29 mouse cellular contexts compared by ENCODE assay signal in the genomic region with DNA sequence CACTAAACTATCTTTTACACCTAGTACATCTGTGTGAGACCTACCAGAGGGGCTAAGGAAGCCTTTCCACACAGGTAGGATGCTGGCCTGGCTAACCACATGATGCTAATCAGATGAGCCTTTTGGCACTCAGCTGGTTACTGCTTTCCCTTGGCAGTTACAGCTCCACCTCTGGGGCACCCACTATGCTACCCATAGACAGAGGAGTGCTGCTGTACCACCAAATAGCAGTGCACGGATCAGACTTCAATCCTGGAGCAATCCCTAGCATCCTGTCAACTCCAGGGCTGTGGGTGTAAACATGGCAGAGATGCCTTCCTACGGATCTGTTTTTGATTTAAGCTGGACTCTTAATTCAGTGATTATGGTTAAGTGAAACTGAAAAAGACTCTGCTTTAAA.
"Had no signal": no experiment of that assay in that cellular context is flagged by ENCODE, and none has a peak within 500 bp of the region (broad histone marks: within the 10 kb centered on the region; RNA-seq: fewer than 3 reads in every experiment).

No protein-coding gene starts in this region.

- H3K9me3 ChIP-seq: embryonic facial prominence, embryonic 12.5 days; embryonic facial prominence, embryonic 15.5 days had no signal

- ATAC-seq: forebrain, embryonic 13.5 days; forebrain, embryonic 14.5 days; forebrain, embryonic 15.5 days; forebrain, embryonic 16.5 days; forebrain, postnatal 0 days had no signal

- H3K27me3 ChIP-seq: embryonic facial prominence, embryonic 12.5 days; embryonic facial prominence, embryonic 13.5 days; embryonic facial prominence, embryonic 15.5 days; forebrain, embryonic 12.5 days; forebrain, embryonic 13.5 days; forebrain, embryonic 15.5 days had no signal

- H3K27ac ChIP-seq: embryonic facial prominence, embryonic 10.5 days; embryonic facial prominence, embryonic 12.5 days; embryonic facial prominence, embryonic 13.5 days; embryonic facial prominence, embryonic 15.5 days; forebrain, embryonic 10.5 days; forebrain, embryonic 12.5 days; forebrain, embryonic 13.5 days; forebrain, embryonic 15.5 days; gastrocnemius, adult 2 months; heart, adult 2 months; heart, embryonic 10.5 days had no signal

- H3K4me2 ChIP-seq: embryonic facial prominence, embryonic 12.5 days; embryonic facial prominence, embryonic 13.5 days; embryonic facial prominence, embryonic 15.5 days; forebrain, embryonic 12.5 days; forebrain, embryonic 13.5 days; forebrain, embryonic 15.5 days had no signal

- DNase-seq: cerebellum, adult 2 months; cerebellum, adult 8-10 months; cerebellum, adult 9-10 months; cerebellum, adult 9-11 months; cerebellum, postnatal 10 days; cerebellum, postnatal 14 days; cerebellum, postnatal 25 days; cerebellum, postnatal 36 days; embryo, embryonic 11 days; forebrain, postnatal 0 days; gastrocnemius, adult 2 months; gastrocnemius, postnatal 10 days; gastrocnemius, postnatal 14 days; gastrocnemius, postnatal 25 days; gastrocnemius, postnatal 36 days; heart, adult 18-20 months; heart, adult 2 months had no signal

- H3K9ac ChIP-seq: embryonic facial prominence, embryonic 12.5 days; embryonic facial prominence, embryonic 13.5 days; embryonic facial prominence, embryonic 15.5 days; forebrain, embryonic 12.5 days; forebrain, embryonic 13.5 days; forebrain, embryonic 15.5 days; forebrain, postnatal 0 days had no signal

- H3K4me3 ChIP-seq: embryonic facial prominence, embryonic 10.5 days; embryonic facial prominence, embryonic 12.5 days; embryonic facial prominence, embryonic 13.5 days; embryonic facial prominence, embryonic 15.5 days; erythroblast, embryonic 14.5 days; forebrain, embryonic 10.5 days; forebrain, embryonic 12.5 days; forebrain, embryonic 13.5 days; forebrain, embryonic 15.5 days; gastrocnemius, adult 2 months; heart, adult 2 months; heart, embryonic 10.5 days had no signal
